ENCODE assay signal across 7 mouse cellular contexts in the genomic region with DNA sequence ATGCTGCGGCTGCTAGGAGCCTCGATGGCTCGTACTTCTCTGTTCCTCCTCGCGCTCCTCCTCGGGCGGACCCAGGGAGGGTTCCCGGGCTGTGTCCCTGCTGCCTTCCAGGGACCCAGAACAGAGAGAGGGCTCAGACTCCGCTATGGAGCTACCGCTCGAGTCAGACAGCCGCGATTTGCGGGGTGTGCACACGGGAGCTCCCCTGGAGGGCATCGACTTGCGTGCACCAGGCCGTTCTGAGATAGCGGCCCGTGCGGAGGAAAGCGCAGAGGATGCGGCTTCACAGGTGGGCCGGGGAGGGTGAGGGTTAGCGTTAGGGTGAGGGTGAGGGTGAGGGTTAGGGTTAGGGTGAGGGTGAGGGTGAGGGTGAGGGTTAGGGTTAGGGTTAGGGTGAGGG. TPM values are rescaled to one million over a fixed set of nuclear protein-coding genes. Genes with fewer than 3 reads are reported as not detected.
A peak's percentile ranks its signal among the peaks of the same experiment; 100 is the strongest.
DNase-seq lines count a peak whose midpoint lies in the region; ATAC-seq lines count a peak whose summit lies in the region.

No protein-coding gene starts in this region.

- WGBS in lung, embryonic 15.5 days, result 16% methylated on average over 25 of the region's 25 CpGs
- WGBS in forebrain, embryonic 13.5 days, result 3% methylated on average over 24 of the region's 25 CpGs
- 6% methylated on average over 25 of the region's 25 CpGs for WGBS in liver, embryonic 15.5 days (ENCODE audit: insufficient replicate concordance)
- 19% methylated on average over 25 of the region's 25 CpGs for WGBS in stomach, embryonic 15.5 days

- no peak overlapping the region for H3K27ac ChIP-seq in lung, embryonic 15.5 days
- H3K27ac ChIP-seq in forebrain, embryonic 13.5 days, result no peak overlapping the region
- H3K27ac ChIP-seq in liver, embryonic 15.5 days (replicated peaks), result no peak overlapping the region
- no peak overlapping the region for H3K27ac ChIP-seq in stomach, embryonic 15.5 days

- H3K27me3 ChIP-seq in lung, embryonic 15.5 days, result peaks cover 22% of the 10 kb centered on the region
- H3K27me3 ChIP-seq in forebrain, embryonic 13.5 days, result peaks cover 26% of the 10 kb centered on the region
- H3K27me3 ChIP-seq in liver, embryonic 15.5 days, result peaks cover 28% of the 10 kb centered on the region
- H3K27me3 ChIP-seq in stomach, embryonic 15.5 days (replicated peaks), result peaks cover 5% of the 10 kb centered on the region; the same call in 1 of the 2 replicates

- no peaks in the 10 kb centered on the region for H3K9me3 ChIP-seq in lung, embryonic 15.5 days
- no peaks in the 10 kb centered on the region for H3K9me3 ChIP-seq in forebrain, embryonic 13.5 days (replicated peaks)
- no peaks in the 10 kb centered on the region for H3K9me3 ChIP-seq in liver, embryonic 15.5 days (replicated peaks)
- no peaks in the 10 kb centered on the region for H3K9me3 ChIP-seq in stomach, embryonic 15.5 days

- DNase-seq in lung, postnatal 25 days (ENCODE audit: low spot score), result no peak
- DNase-seq in MN1 (ENCODE audit: low spot score), result no peak

- ATAC-seq in lung, embryonic 15.5 days (ENCODE audit: borderline replicate concordance, extremely low read depth, low FRiP score, low TSS enrichment), result no peak
- no peak for ATAC-seq in forebrain, embryonic 13.5 days
- no peak for ATAC-seq in liver, embryonic 15.5 days (ENCODE audit: insufficient read depth)
- ATAC-seq in stomach, embryonic 15.5 days (ENCODE audit: insufficient read depth, low FRiP score, low read depth), result no peak
- ATAC-seq in erythroblast, adult 5-6 weeks (replicated peaks; ENCODE audit: low FRiP score, poor library complexity, severe bottlenecking), result no peak

- peaks cover 21% of the 10 kb centered on the region for H3K4me1 ChIP-seq in lung, embryonic 15.5 days
- H3K4me1 ChIP-seq in forebrain, embryonic 13.5 days, result peaks cover 29% of the 10 kb centered on the region
- peaks cover 27% of the 10 kb centered on the region for H3K4me1 ChIP-seq in liver, embryonic 15.5 days (replicated peaks)
- peaks cover 22% of the 10 kb centered on the region for H3K4me1 ChIP-seq in stomach, embryonic 15.5 days

- peak overlapping the region; percentile 19; the same call in 1 of the 2 replicates for H3K4me2 ChIP-seq in lung, embryonic 15.5 days
- peak overlapping the region; percentile 53 for H3K4me2 ChIP-seq in forebrain, embryonic 13.5 days
- peak overlapping the region; percentile 4; the same call in 1 of the 2 replicates for H3K4me2 ChIP-seq in liver, embryonic 15.5 days
- peak overlapping the region; percentile 26; the same call in 1 of the 2 replicates for H3K4me2 ChIP-seq in stomach, embryonic 15.5 days

- H3K9ac ChIP-seq in lung, embryonic 15.5 days, result no peak overlapping the region
- H3K9ac ChIP-seq in forebrain, embryonic 13.5 days, result peak overlapping the region; percentile 30; the same call in 1 of the 2 replicates
- H3K9ac ChIP-seq in liver, embryonic 15.5 days, result no peak overlapping the region
- no peak overlapping the region for H3K9ac ChIP-seq in stomach, embryonic 15.5 days

- peak overlapping the region; percentile 17; the same call in 1 of the 2 replicates for H3K4me3 ChIP-seq in lung, embryonic 15.5 days
- peak overlapping the region; percentile 21 for H3K4me3 ChIP-seq in forebrain, embryonic 13.5 days
- no peak overlapping the region for H3K4me3 ChIP-seq in liver, embryonic 15.5 days (replicated peaks)
- no peak overlapping the region for H3K4me3 ChIP-seq in stomach, embryonic 15.5 days (replicated peaks)

- no peaks in the 10 kb centered on the region for H3K36me3 ChIP-seq in lung, embryonic 15.5 days
- no peaks in the 10 kb centered on the region for H3K36me3 ChIP-seq in forebrain, embryonic 13.5 days (ENCODE audit: poor library complexity, severe bottlenecking)
- no peaks in the 10 kb centered on the region for H3K36me3 ChIP-seq in liver, embryonic 15.5 days (replicated peaks)
- H3K36me3 ChIP-seq in stomach, embryonic 15.5 days, result no peaks in the 10 kb centered on the region

RNA-seq across cellular contexts. Expression of a gene that starts 8.9 kb away (rescaled TPM):
- 1.6 and 2.7 TPM in 2 replicates for polyA plus RNA-seq in lung, embryonic 15.5 days (2015; fragmentation: Nextera tagmentation; extraction: Ambion mirVana)
- polyA plus RNA-seq in forebrain, embryonic 13.5 days (2015; fragmentation: Nextera tagmentation; extraction: Ambion mirVana), result 0.83 and 0.98 TPM in 2 replicates
- 0.66 and 0.73 TPM in 2 replicates for polyA plus RNA-seq in liver, embryonic 15.5 days (2015; fragmentation: Nextera tagmentation; extraction: Ambion mirVana)
- 2.3 and 2.5 TPM in 2 replicates for polyA plus RNA-seq in stomach, embryonic 15.5 days (2015; fragmentation: Nextera tagmentation; extraction: Ambion mirVana)
- 16.5 TPM in 1 of 2 replicates, not detected in the other for total RNA-seq in erythroblast, adult 5-6 weeks (2015; ENCODE audit: low replicate concordance)
- total RNA-seq in erythroblast, adult 5-6 weeks (2017; ENCODE audit: low replicate concordance), result 2.3 and 2.9 TPM in 2 replicates

RNA-seq across cellular contexts. Expression of a gene that starts 21.3 kb away (rescaled TPM):
- 0.39 and 0.42 TPM in 2 replicates for polyA plus RNA-seq in lung, embryonic 15.5 days (2015; fragmentation: Nextera tagmentation; extraction: Ambion mirVana)
- 0.63 and 1.1 TPM in 2 replicates for polyA plus RNA-seq in forebrain, embryonic 13.5 days (2015; fragmentation: Nextera tagmentation; extraction: Ambion mirVana)
- 0.23 and 0.51 TPM in 2 replicates for polyA plus RNA-seq in liver, embryonic 15.5 days (2015; fragmentation: Nextera tagmentation; extraction: Ambion mirVana)
- polyA plus RNA-seq in stomach, embryonic 15.5 days (2015; fragmentation: Nextera tagmentation; extraction: Ambion mirVana), result 0.64 and 1.1 TPM in 2 replicates
- total RNA-seq in erythroblast, adult 5-6 weeks (2015; ENCODE audit: low replicate concordance), result 5.2 TPM in 1 of 2 replicates, not detected in the other
- total RNA-seq in erythroblast, adult 5-6 weeks (2017; ENCODE audit: low replicate concordance), result 5.5 TPM in 1 of 2 replicates, not detected in the other

RNA-seq across cellular contexts. Expression of a gene that starts 24.3 kb away (rescaled TPM):
- polyA plus RNA-seq in lung, embryonic 15.5 days (2015; fragmentation: Nextera tagmentation; extraction: Ambion mirVana), result 2.9 TPM in 2 replicates
- not detected in 2 replicates for polyA plus RNA-seq in forebrain, embryonic 13.5 days (2015; fragmentation: Nextera tagmentation; extraction: Ambion mirVana)
- 0.22 and 0.58 TPM in 2 replicates for polyA plus RNA-seq in liver, embryonic 15.5 days (2015; fragmentation: Nextera tagmentation; extraction: Ambion mirVana)
- polyA plus RNA-seq in stomach, embryonic 15.5 days (2015; fragmentation: Nextera tagmentation; extraction: Ambion mirVana), result 4.1 and 5.0 TPM in 2 replicates
- total RNA-seq in erythroblast, adult 5-6 weeks (2015; ENCODE audit: low replicate concordance), result not detected in 2 replicates
- total RNA-seq in erythroblast, adult 5-6 weeks (2017; ENCODE audit: low replicate concordance), result not detected in 2 replicates

RNA-seq across cellular contexts. Expression of a gene that starts 42.2 kb away (rescaled TPM):
- 156 and 162 TPM in 2 replicates for polyA plus RNA-seq in lung, embryonic 15.5 days (2015; fragmentation: Nextera tagmentation; extraction: Ambion mirVana)
- polyA plus RNA-seq in forebrain, embryonic 13.5 days (2015; fragmentation: Nextera tagmentation; extraction: Ambion mirVana), result 113 and 118 TPM in 2 replicates
- polyA plus RNA-seq in liver, embryonic 15.5 days (2015; fragmentation: Nextera tagmentation; extraction: Ambion mirVana), result 77.0 and 81.4 TPM in 2 replicates
- 154 and 168 TPM in 2 replicates for polyA plus RNA-seq in stomach, embryonic 15.5 days (2015; fragmentation: Nextera tagmentation; extraction: Ambion mirVana)
- total RNA-seq in erythroblast, adult 5-6 weeks (2015; ENCODE audit: low replicate concordance), result 11.1 and 16.7 TPM in 2 replicates
- total RNA-seq in erythroblast, adult 5-6 weeks (2017; ENCODE audit: low replicate concordance), result 101 and 127 TPM in 2 replicates

RNA-seq across cellular contexts. Expression of a gene that starts 42.5 kb away (rescaled TPM):
- polyA plus RNA-seq in lung, embryonic 15.5 days (2015; fragmentation: Nextera tagmentation; extraction: Ambion mirVana), result 16.4 and 17.0 TPM in 2 replicates
- 21.0 and 21.8 TPM in 2 replicates for polyA plus RNA-seq in forebrain, embryonic 13.5 days (2015; fragmentation: Nextera tagmentation; extraction: Ambion mirVana)
- polyA plus RNA-seq in liver, embryonic 15.5 days (2015; fragmentation: Nextera tagmentation; extraction: Ambion mirVana), result 4.4 and 4.6 TPM in 2 replicates
- polyA plus RNA-seq in stomach, embryonic 15.5 days (2015; fragmentation: Nextera tagmentation; extraction: Ambion mirVana), result 14.4 and 14.6 TPM in 2 replicates
- 1.0 and 4.4 TPM in 2 replicates for total RNA-seq in erythroblast, adult 5-6 weeks (2015; ENCODE audit: low replicate concordance)
- total RNA-seq in erythroblast, adult 5-6 weeks (2017; ENCODE audit: low replicate concordance), result 1.2 and 1.4 TPM in 2 replicates

Comparison
In these comparisons a context has a peak if more than half of its experiments do, and no peak if none do; other contexts are left out.
1. H3K4me3 ChIP-seq: peak in lung, embryonic 15.5 days (single experiment) and forebrain, embryonic 13.5 days (single experiment); none in liver, embryonic 15.5 days (single experiment) and stomach, embryonic 15.5 days (single experiment).
2. Peak in every context shown above with its lines, with median percentiles within 50 percentile points of each other: H3K4me2 ChIP-seq.